Mouse (Mus musculus) heart, postnatal 0 days (tissue): ENCODE data around the gene Efr3b.

Source experiments
- CTCF ChIP-seq: IDR thresholded peaks from 2 replicates; pipeline ENCODE4 v1.5.1; 2016; ENCODE audit warnings: antibody characterized with exemption, control low read depth, low read depth
- EP300 ChIP-seq: IDR thresholded peaks from 2 replicates; pipeline ENCODE4 v1.6.1; 2016; ENCODE audit warnings: antibody characterized with exemption, low read depth

GRCm38 (mm10) chr12:4066681-4067459 lies 28.2 kb upstream of the Efr3b start:
- TF ChIP-seq CTCF = no peak
- TF ChIP-seq EP300 = no peak
